Mouse (Mus musculus): ENCODE data around the gene Tex2. TPM values are rescaled to one million over a fixed set of nuclear protein-coding genes. Genes with fewer than 3 reads are reported as not detected.
"Not testable (repeated sequence)": the region's sequence is repeated elsewhere in the genome, so short reads cannot be mapped to it uniquely, and the experiment has no call there.

The Tex2 gene
- total RNA-seq, 1 experiment from 2014 or later = 45.5 TPM

DNA sequence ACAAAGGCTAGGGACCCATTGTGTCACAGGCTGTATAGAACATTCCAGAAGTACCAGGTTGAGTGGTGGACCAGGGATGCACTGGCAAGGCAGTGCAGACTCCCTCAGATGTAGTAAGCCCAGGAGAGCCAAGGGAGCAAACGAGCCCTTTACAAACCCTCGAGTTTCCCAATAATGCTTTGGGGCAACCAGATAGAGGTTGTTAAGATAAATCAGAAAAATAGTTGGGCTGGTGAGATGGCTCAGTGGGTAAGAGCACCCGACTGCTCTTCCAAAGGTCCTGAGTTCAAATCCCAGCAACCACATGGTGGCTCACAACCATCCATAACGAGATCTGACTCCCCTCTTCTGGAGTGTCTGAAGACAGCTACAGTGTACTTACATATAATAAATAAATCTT is 5.5 kb upstream of the Tex2 start:
- not testable (repeated sequence) for DNase-seq

DNA sequence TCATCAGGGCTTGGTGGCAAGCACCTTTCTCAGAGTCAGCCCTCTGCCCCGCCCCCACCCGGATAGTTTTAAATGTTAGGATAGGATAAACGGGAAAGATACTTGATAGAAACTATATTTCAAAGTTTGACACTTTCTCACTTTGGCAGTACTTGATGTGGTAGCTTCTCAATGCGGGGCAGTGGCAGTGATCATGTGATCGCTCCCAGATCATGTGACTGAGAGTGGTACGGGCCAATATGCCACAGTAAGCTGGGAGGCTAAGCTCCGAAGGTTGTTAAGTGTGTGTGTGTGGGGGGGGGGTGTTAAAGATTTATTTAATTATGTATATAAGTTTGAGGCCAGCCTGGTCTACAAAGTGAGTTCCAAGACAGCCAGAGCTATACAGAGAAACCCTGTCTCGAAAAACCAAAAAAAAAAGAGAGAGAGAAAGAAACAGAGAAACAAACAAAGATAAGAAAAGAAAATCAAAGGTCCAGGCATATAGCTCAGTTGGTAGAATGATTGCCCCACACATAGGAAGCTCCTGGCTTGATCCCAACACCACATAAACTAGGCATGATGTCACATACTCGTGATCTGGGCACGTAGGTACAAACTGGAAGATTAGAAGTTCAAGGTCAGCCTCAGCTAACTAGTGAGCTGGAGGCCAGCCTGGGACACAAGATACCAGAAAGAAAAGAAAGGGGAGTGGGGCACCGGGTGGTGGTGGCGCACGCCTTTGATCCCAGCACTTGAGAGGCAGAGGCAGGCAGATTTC is 4.8 kb upstream of the Tex2 start:
- no peak for DNase-seq

DNA sequence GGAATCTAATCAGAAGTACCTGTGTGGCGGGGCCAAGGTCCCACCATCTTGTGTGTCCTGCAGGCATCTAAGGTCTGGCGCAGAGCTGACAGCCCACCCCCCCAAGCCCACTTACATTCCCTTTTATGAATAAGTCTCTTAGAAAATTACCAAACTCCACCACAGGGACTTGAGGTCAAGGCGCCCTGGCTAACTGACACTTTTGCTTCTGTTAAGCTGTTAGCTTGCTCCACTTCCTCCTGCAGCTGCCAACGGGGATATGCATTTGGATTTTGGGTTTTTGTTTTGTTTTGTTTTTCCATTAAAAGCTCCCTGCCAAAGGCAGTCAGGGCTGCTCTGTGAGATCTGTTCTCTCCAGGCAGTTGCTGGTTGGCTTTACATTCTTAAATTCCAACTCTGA is 2.3 kb upstream of the Tex2 start:
- DNase-seq = no peak

DNA sequence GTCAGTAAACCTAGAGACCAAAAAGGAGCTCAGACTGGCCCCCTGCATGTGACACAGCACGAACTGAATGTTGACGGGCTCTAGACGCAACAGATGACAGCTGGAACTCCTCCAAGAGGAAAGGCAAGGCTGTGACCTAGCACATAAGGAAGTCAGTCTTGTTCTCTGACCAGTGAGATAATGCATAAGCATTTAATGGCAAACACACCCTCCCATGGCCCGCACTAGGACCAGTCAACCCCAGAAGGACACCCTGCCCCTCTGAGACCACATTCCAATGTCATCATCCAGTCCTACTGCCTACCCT is 1.1 kb upstream of the Tex2 start:
- DNase-seq = no peak

DNA sequence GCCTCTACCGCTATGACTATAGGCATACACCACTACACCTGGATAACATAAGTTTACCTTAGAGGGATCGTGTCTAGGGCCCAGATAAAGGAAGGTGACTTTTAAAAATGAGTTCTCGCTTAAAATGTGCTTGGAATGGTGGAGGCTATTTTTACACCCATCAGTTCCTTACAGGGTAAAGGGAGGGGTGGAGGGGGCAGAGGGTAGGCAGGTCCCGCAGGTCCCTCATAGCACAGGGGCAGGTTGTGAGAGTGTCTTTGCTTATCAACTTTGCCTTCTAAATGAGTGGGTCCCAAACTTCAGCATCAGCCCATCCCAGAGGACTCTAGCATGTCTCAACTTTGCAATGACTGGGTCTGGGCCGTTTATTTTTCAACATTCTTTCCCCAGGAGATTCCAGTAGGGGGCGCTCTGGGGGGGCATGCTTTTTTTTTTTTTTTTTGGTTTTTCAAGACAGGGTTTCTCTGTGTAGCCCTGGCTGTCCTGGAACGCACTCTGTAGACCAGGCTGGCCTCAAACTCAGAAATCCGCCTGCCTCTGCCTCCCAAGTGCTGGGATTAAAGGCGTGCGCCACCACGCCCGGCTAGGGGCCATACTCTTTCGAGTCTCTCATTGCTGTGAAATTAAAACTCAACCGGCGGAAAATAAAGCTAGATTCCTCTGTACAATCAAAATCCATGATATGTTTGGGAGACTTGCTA is 565 bp upstream of the Tex2 start:
- DNase-seq = no peak

DNA sequence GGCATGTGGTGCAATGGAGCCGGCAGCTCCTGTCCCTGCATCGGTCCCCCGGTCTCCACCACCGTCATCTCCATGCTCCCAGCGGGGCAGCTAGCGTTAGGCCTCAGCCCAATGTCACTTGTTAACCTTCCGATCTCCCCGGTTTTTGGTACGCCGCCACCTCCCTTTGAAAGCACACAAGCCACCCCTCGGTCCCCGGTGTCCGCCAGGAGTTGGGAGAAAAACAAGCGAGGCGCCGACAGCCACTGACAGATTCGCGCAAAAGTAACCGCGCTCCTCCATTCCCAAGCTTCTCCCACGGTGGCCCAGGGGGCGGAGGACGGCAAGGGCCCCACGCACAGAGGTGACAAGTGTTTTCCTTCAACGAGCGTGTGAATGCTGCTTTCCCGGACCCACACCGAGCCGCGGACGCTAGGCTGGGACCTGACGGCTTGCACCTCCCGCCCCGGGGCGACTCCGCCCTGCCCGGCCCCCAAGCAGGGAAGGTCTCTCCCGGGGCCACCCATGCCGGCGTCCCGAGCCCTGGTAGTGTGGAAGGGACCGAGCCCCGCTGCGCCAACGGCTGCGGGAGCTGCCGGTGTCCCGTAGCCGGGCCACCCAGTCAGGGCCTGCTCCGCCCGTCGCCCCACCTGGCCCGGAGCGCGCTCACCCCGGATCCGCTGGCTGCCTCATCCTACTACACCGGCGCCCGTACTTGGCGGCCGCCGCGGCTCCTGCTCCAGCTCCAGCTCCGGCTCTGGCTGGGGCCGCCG is 838 bp downstream of the Tex2 start:
- peak; percentile 75 for DNase-seq

DNA sequence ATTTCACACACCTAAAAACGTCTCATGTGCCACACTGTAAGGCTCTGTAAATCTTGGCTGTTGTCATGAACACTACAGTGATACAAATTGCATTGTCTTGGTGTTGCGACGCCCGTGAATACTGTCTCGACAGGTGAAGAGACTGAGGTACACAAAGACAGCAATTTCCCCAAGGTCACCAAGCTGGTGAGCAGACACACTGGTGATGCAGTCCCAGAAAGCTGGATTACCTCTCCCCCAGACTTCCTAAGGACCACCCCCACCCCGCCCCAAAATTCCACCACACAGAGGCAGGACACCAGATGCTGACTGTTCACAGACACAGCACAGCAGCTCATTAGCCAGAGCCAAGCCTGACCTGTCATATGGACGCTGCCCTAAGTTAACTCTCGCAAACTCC is 3.5 kb downstream of the Tex2 start:
- no peak for DNase-seq

DNA sequence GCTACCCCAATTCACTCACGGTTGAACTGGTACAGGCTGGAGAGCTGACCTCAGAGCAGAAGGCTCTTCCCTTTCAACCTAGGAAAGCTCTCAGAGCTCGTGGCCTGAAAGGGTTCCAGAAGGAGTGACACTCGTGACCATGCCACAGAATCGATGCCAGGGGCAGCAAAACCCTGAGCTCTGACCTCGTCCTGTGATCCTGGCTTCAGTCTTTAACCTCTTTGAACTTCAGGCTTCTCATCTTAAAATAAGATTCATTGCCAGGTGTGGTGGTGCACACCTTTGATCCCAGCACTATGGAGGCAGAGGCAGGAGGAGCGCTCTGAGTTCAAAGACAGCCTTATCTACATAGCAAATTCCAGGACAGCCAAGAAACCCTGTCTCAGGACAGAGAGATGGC is 5.9 kb downstream of the Tex2 start:
- no peak for DNase-seq

DNA sequence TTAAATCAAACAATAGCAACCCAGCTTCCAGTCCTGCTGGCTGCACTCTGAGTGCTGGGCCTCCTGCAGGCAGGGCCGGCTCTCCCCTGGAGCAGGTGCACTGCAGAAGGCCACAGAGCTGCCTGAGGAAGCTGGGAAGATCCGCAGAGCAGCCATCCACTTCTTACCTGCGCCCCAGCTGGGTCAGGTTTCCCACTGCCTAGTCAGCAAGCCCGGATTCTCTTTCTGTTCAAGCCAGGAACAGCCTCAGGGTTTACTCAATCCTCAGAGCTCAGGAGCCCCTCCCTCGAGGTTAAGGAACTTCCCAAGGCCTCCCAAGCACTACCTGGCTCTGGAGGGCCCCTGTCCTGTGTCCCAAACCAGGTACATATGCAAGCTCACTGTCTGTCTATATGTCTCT is 7.2 kb downstream of the Tex2 start:
- DNase-seq = no peak

DNA sequence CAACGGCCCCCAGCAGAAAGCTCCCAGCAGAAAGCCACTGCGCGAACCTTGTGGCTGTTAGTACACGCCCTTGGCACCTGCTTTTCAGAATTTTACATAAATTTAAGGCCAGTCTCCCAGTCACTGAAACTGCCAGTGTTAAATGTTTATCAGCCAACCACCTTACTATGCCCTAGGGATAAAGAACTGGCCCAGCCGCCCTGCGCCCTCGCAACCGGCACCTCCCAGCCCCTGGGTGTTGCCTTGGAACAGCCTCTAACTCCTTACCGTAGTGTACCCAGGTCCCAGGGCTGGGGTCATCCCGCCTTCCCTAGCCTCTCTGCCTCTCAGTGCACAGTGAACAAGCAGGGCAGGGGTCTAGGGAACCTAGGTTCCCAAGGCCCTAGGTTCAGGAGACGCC is 10.0 kb downstream of the Tex2 start:
- no peak for DNase-seq

DNA sequence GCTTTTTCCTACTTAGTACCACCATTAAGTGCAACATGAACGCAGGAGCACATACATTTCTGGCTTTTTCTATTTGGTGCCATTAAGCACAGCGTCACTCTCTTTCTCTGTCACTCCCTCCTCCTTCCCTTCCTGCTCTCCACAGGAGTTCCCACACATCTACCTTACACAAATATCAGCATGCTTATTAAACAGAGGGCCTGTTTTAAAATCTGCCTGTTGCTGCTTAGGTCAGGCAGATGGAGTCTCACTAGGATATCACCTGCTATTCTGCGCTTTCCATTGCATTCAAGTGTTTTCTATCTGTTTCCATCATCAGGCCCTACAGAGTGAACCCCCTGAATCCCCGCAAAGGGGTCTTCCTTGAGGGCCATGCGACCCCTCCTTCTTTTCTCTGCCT is 13.1 kb downstream of the Tex2 start:
- no peak for DNase-seq

DNA sequence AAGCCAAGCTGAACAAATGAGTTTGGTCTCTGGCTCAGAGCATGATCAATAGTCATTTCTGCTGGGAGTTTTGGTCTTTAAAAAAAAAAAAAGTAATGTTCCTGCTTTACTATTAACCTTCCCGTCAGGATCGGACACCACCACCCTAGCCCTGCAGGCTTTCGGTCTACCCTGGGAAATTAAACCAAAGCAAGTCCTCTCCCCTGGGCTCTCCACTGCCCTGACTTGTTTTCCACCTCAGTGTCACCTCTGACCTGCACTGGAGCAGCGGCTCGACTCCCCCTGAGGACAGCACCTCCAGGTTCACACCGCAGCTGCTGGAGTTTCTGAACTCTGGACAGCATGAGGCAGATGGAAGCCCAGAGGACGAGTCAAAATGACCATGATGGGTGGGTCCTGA is 13.9 kb downstream of the Tex2 start:
- DNase-seq = no peak

DNA sequence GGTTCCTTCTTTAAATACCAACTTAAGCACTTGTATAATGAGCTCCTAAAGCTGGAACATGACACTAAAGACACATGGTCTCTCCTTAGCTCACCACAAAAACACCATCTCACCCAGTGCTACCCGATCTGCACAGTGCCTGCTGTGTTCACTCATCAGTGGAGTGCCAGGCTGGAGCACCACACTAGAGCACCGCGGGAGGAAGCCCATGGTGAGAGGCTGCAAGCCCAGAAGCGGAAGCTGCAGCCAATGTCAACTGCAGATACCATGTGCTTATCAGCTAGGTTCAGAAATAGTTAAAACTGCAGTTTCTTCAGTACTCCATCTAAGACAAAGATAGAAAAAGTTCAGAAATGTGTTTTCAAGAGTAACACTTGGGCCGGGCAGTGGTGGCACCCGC is 14.9 kb downstream of the Tex2 start:
- no peak for DNase-seq

DNA sequence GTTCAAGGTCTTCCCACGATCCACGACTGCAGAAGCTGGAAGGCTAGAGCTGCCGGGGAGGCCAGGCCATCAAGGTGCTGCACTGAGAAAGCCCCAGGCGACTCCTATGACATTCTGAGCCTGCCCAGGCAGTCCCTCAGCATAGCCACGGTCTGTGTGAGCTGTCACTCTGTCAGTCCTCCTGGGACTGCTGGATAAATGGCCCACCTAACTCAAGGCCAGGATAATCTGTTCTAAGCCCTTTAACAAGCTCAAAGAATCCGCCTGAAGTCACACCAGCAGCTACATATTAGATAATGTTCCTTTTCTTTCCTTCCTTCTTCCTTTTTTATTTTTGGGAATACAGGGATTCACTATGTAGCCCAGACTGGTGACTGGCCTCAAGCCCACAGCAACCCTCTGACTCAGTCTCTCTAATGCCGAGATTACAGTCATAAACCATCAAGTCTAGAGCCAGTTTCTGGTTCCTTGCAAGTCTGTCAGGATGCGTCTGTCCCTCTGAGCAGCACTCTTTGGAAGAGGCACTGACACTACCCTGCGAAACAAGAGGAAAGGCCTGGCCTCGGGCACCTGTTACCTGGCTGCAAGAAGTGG is 15.4 kb downstream of the Tex2 start:
- DNase-seq = no peak

DNA sequence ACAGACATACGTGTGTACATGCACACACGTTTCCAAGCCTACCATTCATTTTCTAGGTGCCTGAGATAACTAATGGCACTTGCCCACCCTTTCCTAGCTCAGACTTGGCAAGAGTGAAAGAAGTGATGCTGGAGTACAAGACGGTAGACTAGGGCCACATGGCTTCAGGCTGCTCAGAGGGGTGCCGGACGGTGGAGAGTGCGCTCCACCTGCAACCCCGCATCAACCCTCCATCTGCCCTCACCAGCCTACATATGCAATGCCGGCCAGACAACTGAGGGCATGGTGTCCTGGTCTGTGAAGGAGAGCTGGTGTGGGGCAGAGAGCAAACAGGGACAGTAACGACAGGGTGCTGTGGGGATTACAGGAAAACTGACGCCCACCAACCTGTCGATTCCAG is 22.0 kb downstream of the Tex2 start:
- DNase-seq = no peak

DNA sequence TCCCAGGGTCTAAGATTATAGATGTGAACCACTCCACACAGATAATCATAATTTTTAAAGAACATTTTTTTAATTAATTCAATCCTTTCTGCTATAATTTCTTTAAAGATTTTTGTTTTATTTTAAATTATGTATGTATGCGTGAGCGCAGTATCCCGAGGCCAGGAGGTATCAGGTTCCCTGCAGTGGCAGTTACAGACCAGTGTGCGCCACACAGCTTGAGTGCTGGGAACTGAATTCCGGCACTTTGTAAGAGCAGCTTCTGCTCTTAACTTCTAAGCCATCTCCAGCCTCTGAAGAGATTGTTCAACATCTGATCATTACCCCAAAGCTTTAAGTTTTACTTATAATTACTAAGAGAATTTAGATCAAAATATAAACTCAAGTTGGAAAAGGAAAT is 23.1 kb downstream of the Tex2 start:
- no peak for DNase-seq

DNA sequence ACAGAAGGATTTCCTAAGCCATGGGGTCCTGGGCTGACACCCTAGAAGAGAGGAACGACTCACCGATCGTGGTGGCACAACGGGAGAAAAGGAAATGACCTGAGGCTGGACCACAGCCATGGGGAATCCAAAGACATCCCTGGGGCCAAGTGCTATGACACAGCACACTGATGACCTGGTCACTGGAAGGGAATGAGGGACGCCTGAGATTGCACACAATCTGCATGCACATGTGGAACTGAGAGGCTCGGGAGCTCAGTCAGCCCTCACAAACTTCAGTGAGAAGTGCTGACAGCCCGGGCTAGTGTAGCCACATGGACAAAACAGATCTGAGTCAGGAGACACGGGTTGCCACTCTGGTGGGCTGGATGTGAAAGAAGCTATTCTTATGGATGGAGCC is 24.4 kb downstream of the Tex2 start:
- no peak for DNase-seq

DNA sequence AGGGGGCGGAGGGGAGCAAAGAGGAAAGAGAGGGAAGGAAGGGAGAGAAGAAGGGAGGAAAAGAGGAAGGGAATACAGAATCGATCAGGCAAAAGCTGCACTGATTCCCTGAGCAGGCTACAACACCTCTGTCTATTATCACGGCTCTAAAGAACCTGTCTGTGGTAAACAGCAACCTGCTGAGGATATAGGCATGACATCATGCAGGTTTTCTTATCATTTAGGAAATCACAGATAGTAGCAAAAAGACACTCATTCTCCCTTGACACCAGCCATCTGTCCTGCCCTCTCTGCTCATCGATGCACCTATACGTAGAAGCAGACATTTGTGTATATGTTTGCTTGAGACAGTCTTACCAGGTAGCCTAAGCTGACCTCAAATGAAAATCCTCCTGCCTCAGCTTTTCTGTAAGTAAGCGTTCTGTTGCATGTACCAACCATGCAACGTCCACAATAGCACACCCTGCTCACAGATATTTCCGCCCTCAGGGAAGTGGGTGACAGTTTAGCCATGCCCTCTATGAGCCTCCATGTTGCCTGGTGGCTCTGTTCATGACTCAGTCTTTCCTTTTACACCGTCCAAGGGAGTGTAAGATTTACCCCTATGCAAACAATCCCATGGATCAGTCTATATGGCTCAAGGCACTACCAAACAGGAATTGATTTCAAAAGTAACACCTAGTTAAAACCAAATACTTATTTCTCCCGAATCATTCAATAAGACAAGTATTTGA is 25.3 kb downstream of the Tex2 start:
- no peak for DNase-seq

DNA sequence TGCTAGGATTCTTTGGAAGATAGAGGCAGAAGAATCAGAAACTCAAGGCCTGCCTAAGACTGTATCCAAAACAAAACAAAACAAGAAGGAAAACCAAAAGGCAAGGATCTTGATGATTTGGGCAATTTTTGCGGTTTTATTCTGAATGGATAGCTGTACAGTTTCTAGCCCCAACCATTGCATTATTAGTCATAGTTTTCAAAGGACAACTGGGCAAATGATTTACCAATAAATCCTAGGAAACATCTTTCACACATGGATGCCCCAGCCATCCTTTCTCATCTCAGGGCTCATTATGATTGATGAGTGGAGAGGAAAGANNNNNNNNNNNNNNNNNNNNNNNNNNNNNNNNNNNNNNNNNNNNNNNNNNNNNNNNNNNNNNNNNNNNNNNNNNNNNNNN is 29.4 kb downstream of the Tex2 start:
- DNase-seq = no peak

DNA sequence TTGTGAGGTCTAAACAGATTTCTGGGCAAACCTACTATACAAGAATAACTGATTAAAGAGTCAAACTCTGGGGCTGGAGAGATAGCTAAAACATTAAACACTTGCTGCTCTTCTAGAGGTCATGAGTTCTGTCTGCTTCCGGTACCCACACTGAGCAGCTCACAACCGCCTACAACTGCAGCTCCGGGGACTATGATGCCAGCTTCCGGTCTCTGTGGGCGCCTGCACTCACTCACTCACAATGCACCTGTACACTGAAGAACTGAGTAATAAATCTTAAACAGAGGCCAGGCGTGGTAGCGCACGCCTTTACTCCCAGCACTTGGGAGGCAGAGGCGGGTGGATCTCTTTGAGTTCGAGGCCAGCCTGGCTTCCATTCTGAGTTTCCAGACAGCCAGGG is 31.9 kb downstream of the Tex2 start:
- no peak for DNase-seq

DNA sequence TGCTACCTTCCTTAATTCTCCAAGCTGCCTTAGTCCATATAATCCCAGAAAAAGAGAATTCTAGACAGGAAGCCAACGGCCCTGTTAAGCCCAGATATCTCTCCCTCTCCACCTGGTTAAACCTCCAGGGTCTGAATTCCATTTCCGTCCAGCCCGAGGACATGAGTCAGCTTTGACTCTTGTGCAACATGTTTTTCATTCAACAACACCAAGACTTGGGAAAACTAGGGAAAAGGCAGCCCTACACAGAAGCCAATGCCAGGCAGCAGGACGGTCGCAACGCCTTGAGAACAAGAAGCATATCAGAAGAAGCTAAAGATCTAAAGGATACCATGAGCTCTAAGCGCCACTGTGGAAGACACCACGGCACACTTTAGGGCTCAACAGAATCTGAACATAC is 32.8 kb downstream of the Tex2 start:
- no peak for DNase-seq

DNA sequence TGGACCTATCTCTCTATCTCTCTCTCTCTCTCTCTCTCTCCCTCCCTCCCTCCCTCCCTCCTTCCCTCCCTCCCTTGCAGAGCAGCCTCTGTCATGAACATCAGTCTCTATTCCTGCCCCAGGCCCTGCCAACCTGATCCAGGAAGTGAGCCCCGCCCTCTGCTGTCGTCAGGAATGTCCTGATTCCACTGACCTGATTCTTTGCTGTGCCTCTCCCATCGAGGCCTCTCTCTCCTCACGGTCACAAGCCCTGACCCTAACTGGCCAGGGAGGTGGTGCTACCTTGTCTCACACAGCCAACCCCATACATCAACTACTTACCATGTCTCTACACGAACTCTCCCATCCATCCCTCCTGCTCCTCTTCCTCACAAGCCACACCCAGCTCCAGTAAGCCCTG is 33.3 kb downstream of the Tex2 start:
- no peak for DNase-seq

DNA sequence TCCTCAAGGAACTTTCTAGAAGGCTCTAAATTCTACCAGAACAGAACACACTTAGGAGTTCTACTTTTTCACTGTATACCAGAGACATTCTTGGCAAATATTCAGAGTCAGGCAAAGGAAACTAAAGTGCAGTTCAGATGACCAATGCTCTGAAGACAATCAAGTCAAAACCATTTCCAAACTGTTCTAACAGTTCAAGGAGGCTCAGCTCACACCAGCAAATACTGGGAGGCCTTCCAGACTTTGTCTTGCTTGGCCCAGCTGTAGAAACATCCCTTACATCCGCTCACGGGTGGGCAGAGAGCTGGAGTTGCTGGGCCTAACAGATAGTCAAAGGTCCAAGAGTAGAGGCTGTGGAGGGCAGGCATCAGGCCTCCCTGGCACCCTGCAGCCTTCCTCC is 34.1 kb downstream of the Tex2 start:
- DNase-seq = no peak

Data from adrenal gland, postnatal 25 days (tissue).